Mouse (Mus musculus) CD4-positive, CD25-positive, alpha-beta regulatory T cell, adult 2 months (primary cell): ENCODE results near the gene Atp2a2.
A peak's percentile ranks its signal among the peaks of the same experiment; 100 is the strongest.

Experiments used
- DNase-seq: peaks from one replicate; pipeline ENCODE4 v3.0.0-alpha.2; 2012; ENCODE audit warnings: low read depth, low spot score

Atp2a2 gene

DNA sequence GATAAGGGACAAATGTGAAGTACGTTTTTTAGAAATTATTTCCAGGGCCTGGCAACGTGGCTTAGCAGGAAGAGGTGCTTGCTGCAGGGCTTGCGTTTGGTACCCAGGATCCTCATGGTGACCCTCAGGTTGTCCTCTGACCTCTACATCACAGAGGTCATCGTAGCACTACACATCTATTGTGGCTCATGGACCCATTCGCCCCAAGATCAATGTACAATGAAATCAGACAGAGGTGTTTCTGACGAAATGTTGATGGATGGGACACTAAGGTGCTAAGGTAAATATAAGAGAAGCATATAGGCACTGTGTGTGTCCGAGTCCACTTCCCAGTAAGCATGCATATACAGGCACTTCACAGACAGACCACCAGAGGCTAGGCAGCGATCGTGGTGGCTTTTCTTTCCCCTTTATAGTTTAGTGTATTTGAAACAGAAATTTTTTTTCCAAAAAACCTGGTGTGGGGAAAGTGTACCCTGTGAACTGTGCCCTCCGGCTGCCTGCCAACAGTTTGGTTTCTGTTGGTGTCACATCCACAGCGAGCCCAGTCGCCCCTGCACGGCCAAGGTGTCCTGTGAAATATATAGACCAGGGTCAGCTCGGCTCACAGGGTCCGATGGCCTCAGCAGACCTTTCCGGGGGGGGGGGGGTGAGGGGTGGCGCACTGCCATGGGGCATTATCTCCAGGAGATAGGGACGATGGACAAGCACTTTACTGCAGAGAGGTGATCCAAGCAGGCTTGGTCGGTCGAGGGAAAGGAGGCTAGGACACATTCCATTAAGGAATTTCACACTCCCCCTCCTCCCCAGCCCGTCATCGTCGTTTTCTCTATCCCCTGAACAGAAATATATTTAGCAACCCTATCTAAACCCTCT lies 18.5 kb upstream of the Atp2a2 start:
- DNase-seq: no peak

DNA sequence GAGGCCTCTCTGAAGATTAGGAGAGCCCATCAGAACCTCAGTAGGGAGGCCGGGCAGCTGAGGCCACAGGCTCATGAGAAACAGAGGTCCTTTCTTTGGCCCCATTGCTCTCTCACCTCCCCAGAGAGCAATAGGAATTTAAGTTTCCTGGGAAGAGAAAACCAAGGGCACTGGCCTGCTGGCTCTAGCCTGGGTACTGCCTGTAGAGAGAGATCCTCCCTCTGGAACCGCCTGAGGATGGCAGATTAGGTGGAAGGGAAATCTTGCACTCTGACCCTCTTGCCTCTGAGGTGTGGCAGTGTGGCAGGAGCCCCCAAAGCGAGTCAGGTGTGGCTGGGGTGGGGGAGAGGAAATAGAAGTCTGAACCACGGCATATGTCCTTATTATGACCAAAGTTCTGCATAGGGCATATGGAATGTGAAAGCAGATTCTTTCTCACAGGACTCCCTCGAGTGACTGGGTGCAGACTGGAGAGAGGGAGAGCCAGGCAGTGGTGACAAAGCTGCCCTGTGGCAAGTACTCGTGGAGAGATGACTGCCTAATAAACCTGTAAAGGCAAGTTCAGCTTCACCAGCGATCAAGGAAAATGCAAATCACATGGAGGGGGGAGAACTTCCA lies 17.1 kb upstream of the Atp2a2 start:
- DNase-seq: no peak

GRCm38 (mm10) chr5:122518247-122518646 lies 16.2 kb upstream of the Atp2a2 start:
- DNase-seq: no peak

DNA sequence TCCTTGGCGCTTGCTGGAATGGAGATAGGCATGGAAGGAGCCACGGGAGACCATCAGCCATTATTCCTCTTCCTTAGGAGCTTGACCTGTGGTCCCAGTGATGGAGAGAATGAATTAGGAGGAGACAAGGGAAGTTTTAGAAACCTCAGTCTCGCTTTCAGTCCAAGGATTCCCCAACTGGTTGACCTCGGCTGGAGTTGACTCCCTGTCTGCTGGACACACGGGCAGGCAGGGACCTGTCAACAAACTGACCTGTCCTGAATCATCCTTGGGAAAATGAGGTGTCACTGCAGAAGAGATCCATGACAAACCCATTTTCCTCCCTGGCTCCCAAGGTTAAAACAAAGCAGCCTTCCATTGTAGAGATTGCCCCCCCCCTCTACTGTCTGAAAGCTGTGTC lies 14.9 kb upstream of the Atp2a2 start:
- DNase-seq: no peak

DNA sequence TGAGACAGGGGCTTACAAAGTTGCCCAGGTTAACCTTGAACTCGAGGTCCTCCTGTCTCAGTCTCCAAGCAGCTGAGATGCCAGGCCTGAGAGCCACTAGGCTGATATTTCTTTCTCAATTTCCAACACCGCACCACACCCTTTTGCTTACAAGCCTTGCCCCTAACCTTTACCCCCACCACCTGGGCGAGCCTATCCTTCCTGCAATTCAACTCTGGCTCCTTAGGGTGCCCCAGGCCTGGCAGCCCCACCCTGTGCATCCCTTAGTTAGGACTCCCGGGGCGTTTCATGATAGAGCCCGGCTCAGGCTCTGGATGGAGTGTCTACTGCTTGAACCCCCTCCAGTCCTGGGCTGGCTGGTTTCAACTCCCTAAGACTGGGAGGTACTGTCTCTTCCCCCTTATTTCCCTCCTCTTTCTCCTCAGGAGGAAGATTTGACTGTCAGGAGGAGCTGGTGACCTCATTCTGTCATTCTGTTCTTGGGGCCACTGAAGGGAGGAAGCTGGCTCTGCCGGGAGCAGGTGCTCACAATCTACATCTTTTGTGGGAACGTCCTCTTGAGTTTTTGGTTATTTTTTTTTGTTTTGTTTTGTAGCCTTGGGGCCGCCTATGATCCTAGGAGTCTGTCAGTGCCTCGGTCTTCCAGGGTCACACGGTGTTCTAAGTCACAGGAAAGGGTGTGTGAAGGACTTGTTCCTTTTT lies 14.2 kb upstream of the Atp2a2 start:
- no peak for DNase-seq

- peak; percentile 9 for DNase-seq
Measured at GRCm38 (mm10) chr5:122514127-122514521, 12.1 kb upstream of the Atp2a2 start.

DNA sequence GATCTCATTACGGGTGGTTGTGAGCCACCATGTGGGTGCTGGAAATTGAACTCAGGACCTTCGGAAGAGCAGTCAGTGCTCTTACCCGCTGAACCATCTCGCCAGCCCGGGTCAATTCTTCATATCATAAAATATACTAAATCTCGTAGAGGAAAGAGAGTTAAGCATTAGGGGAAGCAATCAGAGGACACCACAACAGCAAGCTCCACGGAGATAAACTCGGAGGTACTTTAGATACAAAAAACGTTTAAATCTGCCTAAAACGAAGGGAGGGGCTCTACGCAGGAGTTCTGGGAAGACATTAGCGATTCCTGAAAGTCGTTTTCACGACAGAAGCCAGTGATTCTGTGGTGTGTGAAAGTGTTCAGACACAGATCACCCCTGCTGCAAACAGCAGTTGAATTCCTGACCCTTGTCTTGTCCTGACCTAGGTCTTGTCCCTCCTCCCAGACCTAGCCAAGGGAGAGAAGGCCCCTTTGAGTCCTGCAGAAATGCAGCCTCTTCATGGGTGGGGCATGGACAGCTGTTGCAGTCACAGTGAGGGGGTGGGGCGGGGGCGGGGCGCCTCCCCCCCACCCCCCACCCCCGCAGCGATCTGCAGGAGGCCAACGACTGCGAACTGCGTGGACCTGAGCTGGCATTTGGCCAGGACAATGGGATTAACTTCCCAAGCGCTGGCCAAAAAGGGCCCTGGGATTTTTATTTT lies 11.5 kb upstream of the Atp2a2 start:
- peak; percentile 19 for DNase-seq

- DNase-seq: no peak
Measured at GRCm38 (mm10) chr5:122512011-122512410, 10.0 kb upstream of the Atp2a2 start.

GRCm38 (mm10) chr5:122511405-122511804 lies 9.4 kb upstream of the Atp2a2 start:
- DNase-seq: peak; percentile 50

DNA sequence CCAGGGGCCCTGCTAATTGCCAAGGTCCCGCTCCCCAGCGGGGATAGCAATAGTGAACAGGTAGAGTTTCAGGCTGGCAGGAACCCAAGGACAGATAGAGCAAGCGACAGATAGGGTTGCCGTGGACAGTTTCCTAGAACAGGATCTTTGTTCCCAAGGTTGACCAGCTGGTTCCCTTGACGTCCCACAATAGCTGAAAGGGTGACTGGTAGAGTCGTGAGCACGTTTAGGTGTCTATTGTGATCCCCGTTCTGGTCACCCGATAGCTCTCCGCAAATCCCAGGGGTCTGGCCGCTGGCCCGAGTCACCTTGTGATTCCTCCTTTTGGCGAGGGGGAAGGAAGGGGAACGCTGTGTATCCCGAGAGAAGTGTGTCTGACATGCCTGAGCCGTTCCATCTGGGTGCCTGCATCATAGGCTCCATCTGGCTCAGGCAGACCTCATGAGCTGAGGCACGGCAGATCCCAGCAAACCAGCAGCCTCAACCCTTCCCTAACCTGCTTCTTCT lies 8.7 kb upstream of the Atp2a2 start:
- no peak for DNase-seq

- DNase-seq: no peak
Measured at GRCm38 (mm10) chr5:122509608-122510007, 7.6 kb upstream of the Atp2a2 start.

GRCm38 (mm10) chr5:122508861-122509306 lies 6.9 kb upstream of the Atp2a2 start:
- no peak for DNase-seq

GRCm38 (mm10) chr5:122507396-122507795 lies 5.4 kb upstream of the Atp2a2 start:
- no peak for DNase-seq

DNA sequence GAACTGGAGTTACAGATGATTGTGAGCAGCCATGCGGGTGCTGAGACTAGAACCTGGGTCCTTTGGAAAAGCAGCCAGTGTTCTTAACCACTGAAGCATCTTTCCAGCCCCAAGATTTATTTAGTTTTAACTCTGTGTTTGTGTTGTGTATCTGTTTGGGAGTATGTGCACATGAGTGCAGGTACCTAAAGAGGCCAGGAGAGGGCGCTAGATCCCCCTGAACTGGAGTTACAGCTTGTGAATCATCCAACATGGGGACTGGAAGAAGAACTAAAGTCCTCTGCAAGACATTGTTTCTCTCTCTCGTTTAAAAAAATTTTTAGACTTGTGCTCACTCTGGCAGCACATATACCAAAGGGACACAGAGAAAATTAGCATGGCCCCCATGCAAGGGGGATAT lies 4.4 kb upstream of the Atp2a2 start:
- DNase-seq: peak; percentile 47

GRCm38 (mm10) chr5:122505554-122505953 lies 3.5 kb upstream of the Atp2a2 start:
- DNase-seq: no peak

- DNase-seq: no peak
Measured at GRCm38 (mm10) chr5:122503760-122504119, 1.7 kb upstream of the Atp2a2 start.

GRCm38 (mm10) chr5:122503015-122503759 lies 1.2 kb upstream of the Atp2a2 start:
- DNase-seq: peak; percentile 22

DNA sequence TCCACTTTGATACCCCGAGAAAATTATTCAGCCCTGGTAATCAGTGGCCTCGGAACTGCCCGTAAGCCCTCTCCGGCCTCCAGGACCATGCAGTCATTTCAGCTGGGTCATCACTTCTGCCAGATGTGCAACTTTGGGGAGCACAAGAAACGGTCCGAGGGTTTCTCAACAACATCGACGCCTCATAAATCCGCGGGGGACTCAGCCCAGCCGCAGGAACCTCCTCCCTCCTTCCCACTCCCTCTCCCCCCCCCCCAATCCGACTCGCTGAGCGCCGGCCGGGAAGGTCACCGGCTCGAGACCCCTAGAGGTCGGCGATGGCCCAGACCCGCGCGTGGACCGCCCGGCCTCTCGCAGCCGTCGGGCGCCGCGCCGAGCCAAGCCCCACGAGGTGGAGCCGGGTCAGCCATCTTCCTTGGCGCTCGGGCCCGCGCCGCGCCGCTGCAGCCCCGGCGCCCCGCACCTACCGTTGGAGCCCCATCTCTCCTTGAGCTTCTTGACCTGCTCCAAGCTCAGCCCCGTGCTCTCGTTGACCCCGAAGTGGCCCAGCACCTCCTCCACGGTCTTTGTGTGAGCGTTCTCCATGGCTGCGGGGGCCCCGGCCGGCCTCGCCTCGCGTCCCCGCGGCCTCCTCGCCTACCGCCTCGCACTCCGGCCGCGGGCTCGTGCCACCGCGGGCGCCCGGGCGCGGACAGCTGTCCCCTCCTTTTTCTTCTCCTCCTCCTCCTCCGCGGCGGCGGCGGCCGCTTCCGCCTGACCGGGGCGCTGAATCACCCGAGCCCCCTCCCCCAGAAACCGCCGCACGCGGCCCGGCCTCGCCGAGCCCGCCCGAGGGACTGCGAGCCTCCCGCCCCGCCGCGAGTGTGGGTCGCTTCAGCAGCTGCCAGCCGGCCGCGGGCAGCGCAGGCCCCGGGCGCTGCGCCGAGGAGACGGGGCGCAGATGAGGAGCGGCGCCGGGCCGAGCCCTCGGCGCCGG lies 636 bp downstream of the Atp2a2 start:
- peak; percentile 66 for DNase-seq

DNA sequence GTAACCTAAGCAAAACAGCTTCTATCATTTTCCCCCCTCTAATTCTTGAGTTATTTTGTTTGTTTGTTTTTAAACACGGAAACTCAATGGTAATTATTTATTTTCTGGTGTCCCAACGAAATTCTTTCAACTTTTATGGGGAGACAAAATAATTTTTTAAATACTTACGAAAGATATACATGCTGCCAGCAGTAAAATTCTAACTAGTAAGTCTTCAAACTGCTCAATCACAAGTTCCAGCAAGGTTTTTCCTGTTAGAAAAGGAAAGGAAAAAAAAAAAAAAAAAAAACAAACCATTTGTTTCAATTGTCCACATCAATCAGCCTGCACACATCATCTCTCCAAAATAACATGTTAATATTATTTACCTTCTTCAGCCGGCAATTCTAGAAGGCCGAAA lies 1.5 kb downstream of the Atp2a2 start:
- DNase-seq: no peak

DNA sequence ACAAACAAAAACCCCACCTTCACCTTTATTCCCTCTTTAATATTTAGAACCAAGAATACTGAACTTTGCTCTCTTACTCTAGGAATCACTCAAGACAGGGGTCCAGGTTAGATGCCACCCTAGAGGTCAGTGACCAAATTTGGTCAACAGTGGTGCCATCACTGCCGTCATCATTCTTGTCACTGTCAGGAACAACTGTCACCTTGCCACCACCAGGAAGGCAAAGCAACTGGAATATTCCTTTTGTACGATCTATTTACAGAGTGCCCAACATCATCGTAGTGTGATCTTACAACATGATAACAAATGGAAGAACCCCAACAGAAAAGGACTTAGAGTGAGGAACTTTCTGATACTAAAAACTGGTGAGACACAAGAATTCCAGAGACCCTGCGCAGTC lies 1.9 kb downstream of the Atp2a2 start:
- DNase-seq: no peak
